Mouse (Mus musculus) kidney, adult 8-10 months (tissue): ENCODE results near the gene Six1.

Experiments used
- DNase-seq, 2 experiments: peaks; one replicate each; pipeline ENCODE4 v3.0.0; 2022

The Six1 gene

DNA sequence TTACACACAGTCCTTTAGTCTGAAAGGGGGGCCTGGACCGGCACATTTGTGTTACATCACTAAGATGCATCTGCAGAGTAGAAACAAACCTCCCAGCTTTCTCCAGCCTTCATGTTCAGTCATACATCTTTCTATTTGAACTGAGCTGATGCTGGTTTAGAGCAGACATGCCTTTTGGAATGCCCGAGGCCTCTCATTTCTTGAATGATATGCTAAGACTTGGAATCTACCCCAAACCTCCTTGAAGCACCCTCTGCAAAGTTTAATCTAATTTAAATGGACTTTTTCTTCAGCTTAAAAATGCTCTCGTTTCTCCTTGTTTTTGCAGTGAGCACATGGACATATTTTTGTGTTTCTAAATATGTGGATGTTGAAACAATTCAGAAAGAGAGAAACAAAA, 21.0 kb downstream of the Six1 start:
- no peak for DNase-seq

- no peak for DNase-seq
Measured at GRCm38 (mm10) chr12:73031315-73031714, 22.4 kb downstream of the Six1 start.

GRCm38 (mm10) chr12:73025490-73025889, 28.2 kb downstream of the Six1 start:
- DNase-seq = no peak

GRCm38 (mm10) chr12:73020941-73021340, 32.7 kb downstream of the Six1 start:
- DNase-seq = peak; percentile 48 to 61

DNA sequence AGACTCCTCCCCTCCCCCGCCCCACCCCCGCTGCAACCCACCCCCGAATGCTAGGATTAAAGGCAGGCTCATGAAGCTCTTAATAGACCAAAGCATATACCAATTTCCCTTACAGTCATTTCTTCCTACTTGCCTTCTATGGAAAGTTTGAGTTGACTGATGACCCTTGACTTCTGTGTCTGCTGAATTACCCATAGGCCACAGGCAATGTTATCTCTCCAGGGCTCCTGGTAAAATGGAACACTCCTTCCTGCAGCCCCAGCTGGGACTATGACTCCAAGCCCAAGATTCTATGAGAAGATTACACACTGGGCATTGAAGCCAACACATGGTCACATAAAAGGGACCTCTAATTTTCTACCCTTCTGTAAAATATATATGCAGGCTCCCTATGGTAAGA, 33.3 kb downstream of the Six1 start:
- DNase-seq = no peak

GRCm38 (mm10) chr12:73018838-73019237, 34.8 kb downstream of the Six1 start:
- DNase-seq = no peak

DNA sequence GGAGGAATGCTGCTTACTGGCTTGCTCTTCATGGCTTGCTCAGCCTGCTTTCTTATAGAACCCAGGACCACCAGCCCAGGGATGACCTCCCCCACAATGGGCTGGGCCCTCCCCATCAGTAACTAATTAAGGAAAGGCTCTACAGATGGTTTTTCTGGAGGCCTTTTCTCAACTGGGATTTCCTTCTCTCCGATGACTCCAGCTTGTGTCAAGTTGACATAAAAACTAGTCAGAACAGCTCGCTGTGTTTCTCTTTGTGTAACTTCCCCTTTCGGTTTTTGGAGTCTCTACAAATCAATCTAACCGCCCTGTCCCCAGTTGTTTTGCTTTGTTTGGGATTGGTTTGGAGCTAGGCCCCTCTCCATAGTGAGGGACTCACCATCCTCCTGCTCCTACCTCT, 37.5 kb downstream of the Six1 start:
- no peak for DNase-seq

- no peak for DNase-seq
Measured at GRCm38 (mm10) chr12:73014311-73014710, 39.4 kb downstream of the Six1 start.

- DNase-seq = no peak
Measured at GRCm38 (mm10) chr12:73012824-73013223, 40.9 kb downstream of the Six1 start.

GRCm38 (mm10) chr12:73012136-73012785, 41.4 kb downstream of the Six1 start:
- DNase-seq = no peak

DNA sequence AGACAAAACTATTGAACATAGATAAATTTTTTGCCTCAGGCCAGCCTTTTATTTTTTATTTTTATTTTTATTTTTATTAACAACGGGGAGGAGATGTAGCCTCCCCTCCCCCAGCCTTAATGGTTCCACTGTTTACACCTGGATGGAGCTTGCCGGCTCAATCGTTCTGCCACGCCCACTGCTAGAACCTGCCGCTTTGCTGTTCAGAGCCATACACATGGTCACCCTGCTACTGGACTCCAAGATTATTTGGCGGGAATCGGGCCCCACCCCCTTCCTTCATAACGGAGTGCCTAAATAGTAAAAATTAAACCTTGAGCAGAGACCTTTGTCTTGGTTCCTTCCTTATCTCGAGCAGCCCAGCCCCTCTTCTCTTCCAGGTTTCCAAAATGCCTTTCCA, 50.8 kb downstream of the Six1 start:
- peak; percentile 18 to 41 for DNase-seq

GRCm38 (mm10) chr12:73002281-73002680, 51.4 kb downstream of the Six1 start:
- peak; percentile 46 to 58 for DNase-seq

DNA sequence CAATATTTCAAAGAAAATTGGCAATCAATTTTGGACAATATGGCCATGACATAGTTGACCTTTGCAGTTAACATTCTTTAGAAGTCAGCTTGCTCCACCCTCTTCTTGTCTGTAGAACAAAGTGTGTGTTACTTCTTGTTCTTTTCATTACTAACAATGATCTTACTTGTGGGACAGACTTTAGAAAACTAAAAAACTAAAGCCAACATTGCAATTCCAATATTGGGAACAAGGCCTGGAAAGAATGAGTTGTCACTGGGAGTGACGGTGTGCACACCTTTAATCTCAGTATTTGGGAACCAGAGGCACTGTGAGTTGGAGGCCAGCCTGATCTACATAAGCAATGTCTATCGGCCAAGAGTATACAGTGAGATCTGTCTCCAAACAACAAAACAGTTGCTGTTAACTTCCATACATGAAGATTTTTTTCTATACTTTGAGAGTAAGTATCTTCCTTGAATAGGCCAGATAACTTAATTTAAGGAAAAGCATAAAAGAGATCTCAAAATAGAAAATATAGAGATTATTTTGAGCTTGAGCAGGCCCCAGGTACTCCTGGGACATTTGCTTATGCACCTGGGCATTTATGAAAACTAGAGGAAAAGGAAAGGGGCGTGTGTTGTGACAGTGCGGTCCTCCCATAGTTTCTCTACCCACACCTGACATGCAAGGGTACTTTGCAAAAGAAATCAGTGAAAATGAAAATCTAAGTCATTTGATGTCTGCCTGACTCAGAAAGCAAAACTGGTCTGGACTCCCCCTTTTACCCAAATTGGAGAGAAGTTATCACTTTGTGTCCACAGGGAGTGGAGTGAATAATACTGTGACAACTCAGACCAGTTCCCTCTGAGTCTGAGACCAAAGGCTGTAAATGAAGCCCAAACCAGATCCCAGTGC, 55.3 kb downstream of the Six1 start:
- no peak for DNase-seq

- DNase-seq = no peak
Measured at GRCm38 (mm10) chr12:72996646-72997045, 57.0 kb downstream of the Six1 start.
